Mouse (Mus musculus): ENCODE results near the gene Bag2. TPM values are rescaled to one million over a fixed set of nuclear protein-coding genes. Genes with fewer than 3 reads are reported as not detected.
"Not testable (repeated sequence)": the region's sequence is repeated elsewhere in the genome, so short reads cannot be mapped to it uniquely, and the experiment has no call there.

Gene Bag2
- polyA plus RNA-seq, 1 experiment = 11.9 TPM

DNA sequence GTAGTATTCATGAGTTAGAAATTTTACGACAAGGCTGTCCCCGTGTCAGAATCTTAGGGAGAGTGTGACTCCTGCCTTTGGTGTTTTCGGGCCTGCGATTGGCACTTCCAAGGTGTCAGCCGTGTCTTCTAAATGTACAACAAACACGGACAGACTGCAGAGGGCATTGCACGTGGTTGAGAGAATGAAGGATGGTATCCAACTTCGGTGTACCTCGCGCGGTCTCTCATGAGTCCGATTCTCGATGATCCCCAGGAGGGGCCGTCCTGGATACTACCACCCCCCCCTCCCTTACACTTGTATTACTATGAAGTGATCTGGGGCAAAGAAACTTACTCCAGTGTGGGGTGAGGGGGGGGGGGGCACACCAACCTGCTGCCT lies 572 bp downstream of the Bag2 start:
- H3K27ac ChIP-seq (replicated peaks; ENCODE audit: low read depth, low read length) = no peak overlapping the region
- no peaks in the 10 kb centered on the region for H3K4me1 ChIP-seq (ENCODE audit: control insufficient read depth, insufficient read depth, insufficient read length, low read length)

DNA sequence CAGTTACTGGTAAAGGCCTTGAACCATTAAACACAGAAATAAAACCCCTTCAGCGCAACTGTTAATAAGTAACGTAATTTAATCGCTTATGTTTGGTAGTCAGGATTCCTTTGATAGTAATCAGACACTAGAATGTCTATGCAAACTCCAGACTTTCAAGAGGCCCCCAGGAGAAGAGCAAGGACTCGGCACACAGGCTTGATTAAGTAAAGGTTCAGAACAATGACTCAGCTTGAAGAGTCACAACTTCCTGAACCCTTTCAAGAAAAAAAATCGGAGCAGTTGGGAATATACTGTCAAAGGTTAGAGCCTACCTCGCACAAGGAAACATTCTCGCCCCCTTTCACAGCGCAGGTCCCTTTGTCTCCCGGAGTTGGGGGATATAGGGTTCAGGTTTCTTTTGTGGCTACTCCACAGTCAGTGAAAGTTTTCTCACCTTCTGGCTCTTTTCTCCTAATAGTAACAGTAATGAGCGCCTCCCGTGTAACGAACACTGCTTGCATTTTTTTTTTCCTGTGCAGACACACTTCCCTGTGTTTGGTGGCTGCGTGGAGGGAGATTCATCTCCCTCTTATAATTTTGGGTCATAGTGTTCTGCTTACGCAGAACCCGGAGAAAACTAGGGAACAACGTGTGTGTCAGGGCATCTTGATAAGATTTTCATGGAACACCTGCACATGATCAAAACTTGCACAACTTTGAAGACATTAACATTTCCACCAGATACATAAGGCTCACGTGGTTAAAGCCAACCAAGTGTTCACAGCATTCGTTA lies 1.1 kb downstream of the Bag2 start:
- H3K4me3 ChIP-seq (ENCODE audit: insufficient read depth, low read depth, low read length) = peak overlapping the region; percentile 73
- H3K4me1 ChIP-seq (ENCODE audit: control insufficient read depth, insufficient read depth, insufficient read length, low read length) = no peaks in the 10 kb centered on the region
- no peak overlapping the region for H3K27ac ChIP-seq (replicated peaks; ENCODE audit: low read depth, low read length)

More for the DNA sequence above, 572 bp downstream of the Bag2 start:
- H3K4me3 ChIP-seq (ENCODE audit: insufficient read depth, low read depth, low read length) = peak overlapping the region; percentile 73

DNA sequence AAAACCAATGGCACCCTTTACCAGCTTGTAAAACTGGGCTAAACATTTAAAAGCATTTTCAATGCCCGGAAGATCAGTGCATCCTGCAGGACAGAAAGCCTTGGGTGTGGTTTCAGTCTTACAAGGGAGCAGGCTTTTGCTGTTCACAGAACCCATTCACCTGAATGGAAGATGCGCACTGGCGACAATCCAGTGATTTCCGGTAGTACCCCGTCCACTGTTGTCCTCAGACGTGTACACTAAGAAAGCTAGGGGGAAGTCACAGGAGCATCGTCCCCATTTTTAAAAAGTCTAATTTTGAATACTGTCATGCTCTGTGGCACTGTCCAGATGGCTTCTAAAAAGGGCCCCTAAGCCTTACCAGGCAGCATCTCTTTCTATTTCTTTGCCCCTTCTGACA lies 1.8 kb downstream of the Bag2 start:
- Histone ChIP-seq H3K4me1 (ENCODE audit: control insufficient read depth, insufficient read depth, insufficient read length, low read length) (no peaks in the 10 kb centered on the region), H3K4me3 (ENCODE audit: insufficient read depth, low read depth, low read length) (no peak overlapping the region), H3K27ac (replicated peaks; ENCODE audit: low read depth, low read length) (no peak overlapping the region)

DNA sequence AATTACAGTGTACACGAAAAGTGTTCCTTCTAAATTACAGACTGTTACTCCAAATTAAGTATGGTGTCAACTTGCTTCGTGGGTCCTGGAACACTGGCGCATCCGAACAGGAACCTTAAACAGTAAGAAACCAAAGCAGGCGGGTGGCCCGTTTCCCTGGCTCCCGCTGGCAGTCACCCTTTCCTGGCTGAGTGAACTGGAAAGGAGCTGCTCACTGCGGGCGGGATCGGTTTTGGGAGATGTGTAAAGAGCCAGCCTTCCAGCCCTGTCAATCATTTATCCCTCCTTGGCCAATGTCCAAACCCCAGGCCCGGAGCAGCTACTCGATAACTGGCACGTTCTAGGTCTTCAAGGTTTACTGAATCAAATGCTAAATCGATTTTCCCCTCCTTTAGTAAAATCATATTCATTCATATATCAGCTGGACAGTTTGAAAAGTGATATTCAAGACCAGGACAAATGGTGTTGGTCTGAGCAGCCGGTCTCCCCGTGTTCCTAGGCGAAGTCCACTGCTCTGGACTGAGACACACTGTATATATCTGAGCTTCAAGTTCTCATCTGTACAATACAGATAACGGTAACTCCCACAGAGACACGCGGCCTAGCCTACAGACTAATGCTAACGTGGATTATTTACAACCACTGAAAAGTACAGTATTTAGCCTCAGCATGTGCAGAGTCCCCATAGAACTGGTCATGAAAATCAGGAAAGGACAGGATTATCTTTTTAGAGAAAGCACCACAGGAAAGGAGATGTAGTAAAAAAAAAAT lies 2.4 kb downstream of the Bag2 start:
- H3K4me3 ChIP-seq (ENCODE audit: insufficient read depth, low read depth, low read length) = no peak overlapping the region
- no peak overlapping the region for H3K27ac ChIP-seq (replicated peaks; ENCODE audit: low read depth, low read length)
- H3K4me1 ChIP-seq (ENCODE audit: control insufficient read depth, insufficient read depth, insufficient read length, low read length) = no peaks in the 10 kb centered on the region

DNA sequence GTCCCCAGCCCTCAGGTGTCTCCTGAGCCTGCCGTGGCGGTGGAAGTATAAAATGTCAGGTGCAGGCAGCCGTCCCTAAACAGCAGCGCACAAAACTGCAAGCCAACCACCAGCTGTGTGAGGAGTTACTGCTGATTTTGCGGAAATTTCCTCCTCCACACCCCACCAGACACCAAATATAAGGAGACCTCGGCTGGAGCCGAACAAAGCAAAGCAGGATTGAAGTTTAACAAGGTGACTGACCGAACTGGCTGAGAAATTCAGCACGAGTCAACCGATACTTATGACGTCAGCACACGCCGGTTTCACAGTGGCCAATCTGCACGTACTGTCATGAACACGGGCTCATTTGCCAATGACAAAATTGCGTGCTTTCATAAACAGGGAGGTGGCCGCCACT lies 3.5 kb downstream of the Bag2 start:
- Histone ChIP-seq H3K4me1 (ENCODE audit: control insufficient read depth, insufficient read depth, insufficient read length, low read length) (no peaks in the 10 kb centered on the region), H3K27ac (replicated peaks; ENCODE audit: low read depth, low read length) (no peak overlapping the region), H3K4me3 (ENCODE audit: insufficient read depth, low read depth, low read length) (no peak overlapping the region)

DNA sequence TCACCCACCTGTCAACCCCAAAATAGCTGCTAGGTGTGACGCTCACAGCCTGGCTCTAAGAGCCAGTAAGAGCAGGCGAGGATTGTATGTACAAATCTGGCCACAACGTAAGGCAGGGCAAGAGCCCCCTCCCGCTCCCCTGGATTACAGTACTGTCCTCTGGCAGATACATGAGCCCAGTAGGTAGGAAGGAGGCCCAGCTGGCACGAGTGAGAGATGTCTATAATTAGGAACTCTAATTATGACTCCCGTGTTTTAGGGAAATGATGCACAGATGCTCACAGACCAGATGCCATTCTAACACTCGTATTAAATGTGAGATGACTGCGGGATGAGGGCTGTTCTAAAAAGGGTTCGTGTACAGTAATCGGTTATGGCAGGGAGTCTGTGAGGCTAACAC lies 6.3 kb downstream of the Bag2 start:
- Histone ChIP-seq H3K4me3 (ENCODE audit: insufficient read depth, low read depth, low read length) (no peak overlapping the region), H3K4me1 (ENCODE audit: control insufficient read depth, insufficient read depth, insufficient read length, low read length) (no peaks in the 10 kb centered on the region), H3K27ac (replicated peaks; ENCODE audit: low read depth, low read length) (no peak overlapping the region)

DNA sequence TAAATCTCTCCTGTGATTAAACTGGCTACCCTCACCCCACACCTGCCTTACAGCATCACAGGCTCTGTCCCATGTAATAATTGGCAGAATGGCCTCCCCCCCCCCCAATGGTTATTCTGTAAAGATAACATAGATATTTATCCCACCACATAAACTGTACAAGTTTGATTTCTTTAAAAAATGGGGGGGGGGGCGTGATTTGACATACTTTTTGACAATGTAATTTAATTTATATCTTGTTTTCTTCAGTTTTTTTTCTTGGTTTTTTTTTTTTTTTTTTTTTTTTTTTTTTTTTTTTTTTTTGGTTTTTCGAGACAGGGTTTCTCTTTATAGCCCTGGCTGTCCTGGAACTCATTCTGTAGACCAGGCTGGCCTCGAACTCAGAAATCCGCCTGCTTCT lies 7.9 kb downstream of the Bag2 start:
- not testable (repeated sequence) for H3K27ac ChIP-seq (replicated peaks; ENCODE audit: low read depth, low read length); H3K4me1 ChIP-seq (ENCODE audit: control insufficient read depth, insufficient read depth, insufficient read length, low read length); H3K4me3 ChIP-seq (ENCODE audit: insufficient read depth, low read depth, low read length)

DNA sequence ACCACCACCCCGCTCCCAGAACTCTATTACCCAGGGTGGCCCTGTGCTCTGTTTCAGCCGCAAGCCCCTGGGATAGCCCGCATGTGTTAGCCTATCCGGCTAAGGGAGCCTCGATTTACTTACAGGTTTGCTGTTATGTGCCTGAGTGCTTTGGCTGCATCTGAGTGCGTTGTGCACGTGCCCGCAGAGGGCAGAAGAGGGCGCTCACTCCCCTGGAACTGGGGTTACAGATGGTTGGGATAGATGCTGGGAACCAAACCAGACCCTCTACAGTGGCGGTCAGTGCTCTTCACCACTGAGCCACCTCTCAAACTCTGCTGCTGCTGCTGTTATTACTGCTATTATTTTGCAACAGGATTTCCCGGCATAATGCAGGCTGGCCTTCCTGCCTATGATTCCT lies 8.5 kb downstream of the Bag2 start:
- Histone ChIP-seq H3K27ac (replicated peaks; ENCODE audit: low read depth, low read length) (no peak overlapping the region), H3K4me1 (ENCODE audit: control insufficient read depth, insufficient read depth, insufficient read length, low read length) (no peaks in the 10 kb centered on the region), H3K4me3 (ENCODE audit: insufficient read depth, low read depth, low read length) (no peak overlapping the region)

DNA sequence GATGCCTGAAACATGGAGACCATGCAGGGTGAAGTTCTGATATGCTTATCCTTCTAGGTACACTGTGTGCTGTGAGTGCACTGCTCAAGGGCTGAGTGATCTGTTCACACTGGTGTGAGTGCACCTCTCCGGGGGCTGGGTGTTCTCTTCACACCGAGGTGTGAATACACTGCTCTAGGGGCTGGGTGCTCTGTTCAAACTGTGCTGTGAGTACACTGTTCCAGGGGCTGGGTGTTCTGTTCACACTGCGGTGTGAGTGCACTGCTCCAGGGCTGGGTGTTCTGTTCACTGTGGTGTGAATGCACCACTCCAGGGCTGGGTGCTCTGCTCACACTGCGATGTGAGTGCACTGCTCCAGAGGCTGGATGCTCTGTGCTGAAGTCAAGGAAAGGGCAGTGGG lies 11.7 kb downstream of the Bag2 start:
- H3K4me3 ChIP-seq (ENCODE audit: insufficient read depth, low read depth, low read length) = no peak overlapping the region
- no peak overlapping the region for H3K27ac ChIP-seq (replicated peaks; ENCODE audit: low read depth, low read length)
- H3K4me1 ChIP-seq (ENCODE audit: control insufficient read depth, insufficient read depth, insufficient read length, low read length) = no peaks in the 10 kb centered on the region

DNA sequence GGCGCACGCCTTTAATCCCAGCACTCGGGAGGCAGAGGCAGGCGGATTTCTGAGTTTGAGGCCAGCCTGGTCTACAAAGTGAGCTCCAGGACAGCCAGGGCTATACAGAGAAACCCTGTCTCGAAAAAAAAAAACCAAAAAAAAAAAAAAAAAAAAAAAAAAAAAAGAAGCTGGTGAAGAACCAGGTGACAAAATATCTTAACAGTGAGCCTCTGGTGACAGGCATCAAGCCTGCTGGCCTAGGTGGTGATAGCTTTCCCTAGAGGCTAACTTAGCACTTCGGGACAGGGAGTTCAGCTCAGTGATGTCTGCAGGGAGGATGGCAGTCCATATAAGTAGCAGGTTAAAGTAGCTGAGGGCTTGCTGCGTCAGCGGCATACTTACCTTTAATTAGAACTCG lies 12.8 kb downstream of the Bag2 start:
- not testable (repeated sequence) for H3K27ac ChIP-seq (replicated peaks; ENCODE audit: low read depth, low read length); H3K4me1 ChIP-seq (ENCODE audit: control insufficient read depth, insufficient read depth, insufficient read length, low read length); H3K4me3 ChIP-seq (ENCODE audit: insufficient read depth, low read depth, low read length)

DNA sequence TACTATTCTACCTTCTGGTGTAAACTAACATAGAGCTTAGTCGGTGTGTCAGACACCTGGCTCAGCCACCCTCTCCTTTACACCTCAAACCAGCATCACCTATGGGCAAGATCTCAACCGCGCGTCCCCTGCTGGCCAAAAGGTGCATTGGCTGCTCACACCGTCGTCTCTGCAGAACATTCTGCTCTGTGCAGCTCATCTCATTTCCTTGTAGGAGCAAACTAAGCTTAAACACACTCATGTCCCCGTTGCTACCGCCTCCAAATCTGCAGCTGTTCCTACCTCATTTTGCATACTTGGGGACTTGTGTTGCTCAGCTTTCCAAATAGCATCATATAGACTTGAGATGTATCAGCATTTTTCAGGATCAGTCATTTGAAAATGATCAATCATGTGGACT lies 14.7 kb downstream of the Bag2 start:
- H3K27ac ChIP-seq (replicated peaks; ENCODE audit: low read depth, low read length) = no peak overlapping the region
- no peak overlapping the region for H3K4me3 ChIP-seq (ENCODE audit: insufficient read depth, low read depth, low read length)
- no peaks in the 10 kb centered on the region for H3K4me1 ChIP-seq (ENCODE audit: control insufficient read depth, insufficient read depth, insufficient read length, low read length)

DNA sequence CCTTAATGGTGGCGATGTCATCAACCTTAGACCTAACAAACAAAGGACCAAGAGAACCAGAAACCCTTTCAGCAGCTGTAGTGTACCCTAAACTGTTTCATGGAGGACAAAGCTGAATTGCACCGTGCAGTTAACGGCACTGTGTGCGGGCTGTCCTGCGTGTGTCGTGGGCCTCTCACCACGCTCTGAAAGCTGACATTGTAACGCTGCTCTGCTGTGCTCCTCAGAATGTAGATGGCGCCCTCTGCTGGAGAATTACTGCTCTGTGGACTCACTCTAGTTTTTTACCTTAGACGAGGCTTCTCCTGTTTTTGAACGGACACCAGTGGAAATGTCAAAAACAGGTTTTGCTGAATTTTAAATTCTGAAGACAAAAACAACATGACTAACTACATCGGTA lies 18.3 kb downstream of the Bag2 start:
- no peak overlapping the region for H3K4me3 ChIP-seq (ENCODE audit: insufficient read depth, low read depth, low read length)
- H3K4me1 ChIP-seq (ENCODE audit: control insufficient read depth, insufficient read depth, insufficient read length, low read length) = no peaks in the 10 kb centered on the region
- no peak overlapping the region for H3K27ac ChIP-seq (replicated peaks; ENCODE audit: low read depth, low read length)

DNA sequence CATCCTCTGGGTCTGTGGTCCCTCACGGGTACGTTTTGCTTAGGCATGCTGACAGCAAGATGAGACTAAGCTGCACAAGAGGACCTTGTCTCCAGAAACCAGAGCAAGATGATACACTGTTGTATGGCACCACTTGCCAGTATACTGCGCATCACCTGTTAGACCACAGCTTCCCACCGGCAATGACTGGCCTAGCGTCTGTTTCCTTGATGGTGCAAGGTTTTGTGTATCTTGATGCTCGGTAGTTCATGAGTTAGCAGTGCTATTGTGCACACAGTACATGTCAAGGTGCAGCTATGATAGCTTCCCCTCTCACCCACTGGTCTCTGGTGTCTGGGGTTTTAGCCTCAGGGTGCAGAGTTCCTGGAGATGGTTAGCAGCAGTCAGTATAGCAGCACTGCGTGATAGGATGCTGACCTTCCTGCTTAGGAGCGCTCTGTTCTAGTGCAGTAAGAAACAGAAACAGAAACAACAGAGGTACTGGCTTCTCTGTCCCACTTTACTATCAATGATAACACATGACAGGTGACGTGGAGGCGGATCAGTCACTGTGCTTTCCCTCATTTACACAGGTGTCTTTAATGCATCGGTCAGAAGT lies 18.8 kb downstream of the Bag2 start:
- no peak overlapping the region for H3K27ac ChIP-seq (replicated peaks; ENCODE audit: low read depth, low read length)
- no peak overlapping the region for H3K4me3 ChIP-seq (ENCODE audit: insufficient read depth, low read depth, low read length)

DNA sequence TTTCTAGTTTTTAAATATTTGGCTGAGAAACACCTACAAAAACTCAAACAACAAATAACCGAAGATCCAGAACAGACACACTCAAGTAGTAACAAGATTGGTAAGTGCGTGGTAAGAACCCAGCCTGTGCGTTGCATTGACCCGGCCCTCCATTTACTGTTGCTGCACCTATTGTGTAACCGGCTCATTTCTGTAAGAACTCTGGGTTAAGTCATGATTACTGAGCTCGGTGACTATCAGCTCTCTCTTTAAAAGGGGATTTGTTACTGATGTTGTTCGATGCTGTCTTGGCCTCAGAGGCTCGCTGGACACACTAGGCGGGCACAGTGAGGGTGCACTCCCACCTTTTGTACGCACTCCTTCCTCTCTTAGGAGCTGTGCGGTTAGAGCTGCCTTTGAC lies 19.3 kb downstream of the Bag2 start:
- Histone ChIP-seq H3K4me3 (ENCODE audit: insufficient read depth, low read depth, low read length) (no peak overlapping the region), H3K4me1 (ENCODE audit: control insufficient read depth, insufficient read depth, insufficient read length, low read length) (no peaks in the 10 kb centered on the region), H3K27ac (replicated peaks; ENCODE audit: low read depth, low read length) (no peak overlapping the region)

More for the DNA sequence above, 18.8 kb downstream of the Bag2 start:
- H3K4me1 ChIP-seq (ENCODE audit: control insufficient read depth, insufficient read depth, insufficient read length, low read length) = no peaks in the 10 kb centered on the region

DNA sequence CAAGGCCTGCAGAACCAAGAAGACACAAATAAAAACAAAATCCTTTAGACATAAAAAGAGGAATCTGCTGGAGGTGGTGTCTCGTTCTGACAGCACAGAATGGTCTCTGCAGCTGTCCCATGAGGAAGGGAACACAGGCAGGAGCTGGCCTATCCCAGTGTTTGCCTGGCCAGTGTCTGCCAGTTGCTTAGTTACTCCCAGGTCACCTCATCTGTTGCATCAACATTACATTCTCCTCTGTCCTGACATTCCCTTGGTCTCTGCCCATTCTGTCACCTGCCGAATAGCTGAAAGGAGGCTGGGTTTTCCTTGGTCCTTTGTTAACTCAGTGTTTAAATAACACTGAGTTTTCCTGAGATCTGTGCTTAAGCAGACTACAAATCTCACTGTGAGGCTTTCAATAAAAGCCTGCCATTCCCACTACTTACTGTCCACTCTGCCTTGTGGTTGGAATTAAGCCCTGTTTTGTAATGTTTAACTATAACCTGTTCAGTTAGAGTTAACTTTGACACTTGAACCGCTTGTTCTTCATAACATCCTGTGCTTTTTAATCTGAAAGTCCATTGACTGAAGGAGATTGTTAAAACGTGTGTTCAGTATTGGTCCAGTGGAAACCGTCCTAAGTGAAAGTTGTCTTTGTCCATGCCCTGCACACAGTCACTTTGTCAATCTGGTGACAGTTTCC lies 23.5 kb downstream of the Bag2 start:
- H3K27ac ChIP-seq (replicated peaks; ENCODE audit: low read depth, low read length) = no peak overlapping the region
- no peak overlapping the region for H3K4me3 ChIP-seq (ENCODE audit: insufficient read depth, low read depth, low read length)

More for the DNA sequence above, 23.5 kb downstream of the Bag2 start:
- no peaks in the 10 kb centered on the region for H3K4me1 ChIP-seq (ENCODE audit: control insufficient read depth, insufficient read depth, insufficient read length, low read length)
